Mouse (Mus musculus) liver, embryonic 14.5 days (tissue): ENCODE data around the gene Marveld1. TPM values are rescaled to one million over a fixed set of nuclear protein-coding genes. Genes with fewer than 3 reads are reported as not detected.

Experiments used
- ATAC-seq: fragments of 200-750 bp; cut with Nextera tagmentation; 2 replicates; pipeline ENCODE4 v1.8.0; 2017; ENCODE audit warnings: moderate number of reproducible peaks, mild to moderate bottlenecking, moderate library complexity; ENCODE audit not compliant: insufficient read depth
- DNase-seq, 3 experiments: peaks; one replicate each; pipeline ENCODE4 v3.0.0-alpha.2; 2012 to 2013; ENCODE audit warnings: low read depth in 3 of 3, low spot score in 3 of 3
- H3K27ac ChIP-seq: fragments of 300-500 bp; sonication (generic); 2 replicates; pipeline ENCODE4 v1.5.1; 2014; ENCODE audit warnings: moderate library complexity, mild to moderate bottlenecking, control low read depth, inconsistent platforms
- H3K27me3 ChIP-seq: fragments of 300-500 bp; sonication (generic); 2 replicates; pipeline ENCODE4 v1.6.1; 2014; ENCODE audit warnings: mild to moderate bottlenecking, low read length, moderate library complexity; ENCODE audit not compliant: control insufficient read depth, insufficient read depth
- H3K36me3 ChIP-seq: fragments of 300-500 bp; sonication (generic); replicated peaks from 2 replicates; pipeline ENCODE4 v1.6.1; 2014; ENCODE audit warnings: low read depth; ENCODE audit not compliant: control insufficient read depth, insufficient read depth
- H3K4me1 ChIP-seq, 2 experiments: fragments of 200-500 bp in 1 of 2; fragments of 300-500 bp in 1 of 2; sonication (generic) in 1 of 2; replicated peaks; 2 replicates each; pipeline ENCODE4 v1.6.1; 2012 to 2014; ENCODE audit warnings: antibody characterized with exemption in 1 of 2, inconsistent platforms in 1 of 2, low read length in 1 of 2; ENCODE audit not compliant: control insufficient read depth in 2 of 2, insufficient read depth in 2 of 2
- H3K4me2 ChIP-seq: fragments of 300-500 bp; sonication (generic); 2 replicates; pipeline ENCODE4 v1.6.1; 2014; ENCODE audit warnings: low read depth, mild to moderate bottlenecking, control low read depth, moderate library complexity
- H3K4me3 ChIP-seq, 2 experiments: fragments of 200-500 bp in 1 of 2; fragments of 300-500 bp in 1 of 2; sonication (generic) in 1 of 2; 2 replicates each; pipeline ENCODE4 v1.5.1; 2012 to 2014; ENCODE audit warnings: low read depth in 2 of 2, low read length in 2 of 2, mild to moderate bottlenecking in 2 of 2, control low read depth in 1 of 2, inconsistent platforms in 1 of 2, moderate library complexity in 1 of 2; ENCODE audit not compliant: insufficient read depth in 1 of 2
- H3K9ac ChIP-seq: fragments of 300-500 bp; sonication (generic); replicated peaks from 2 replicates; pipeline ENCODE4 v1.6.1; 2014; ENCODE audit warnings: mild to moderate bottlenecking, control low read depth, moderate library complexity
- H3K9me3 ChIP-seq: fragments of 300-500 bp; sonication (generic); 2 replicates; pipeline ENCODE4 v1.6.1; 2016; ENCODE audit warnings: low read length, mixed read lengths; ENCODE audit not compliant: control insufficient read depth
- CTCF ChIP-seq: IDR thresholded peaks from 2 replicates; pipeline ENCODE4 v1.5.1; 2016; ENCODE audit warnings: antibody characterized with exemption, low read depth, control low read depth
- EP300 ChIP-seq: IDR thresholded peaks from 2 replicates; pipeline ENCODE4 v1.6.1; 2016; ENCODE audit warnings: antibody characterized with exemption, low read depth
- WGBS: fragments of 180-500 bp; shearing (Covaris S2); extraction: QIAGEN DNeasy Blood & Tissue Kit; methylation state at CpG from one replicate; pipeline ENCODE4 v1.1.7; 2014; ENCODE audit not compliant: insufficient replicate concordance; 5-methylcytosine and 5-hydroxymethylcytosine counted together
- polyA plus RNA-seq, 2 experiments: library from polyadenylated mRNA; depleted of rRNA in 1 of 2; stranded (reverse) in 1 of 2; unstranded in 1 of 2; fragments of >200 nt; fragmentation: Nextera tagmentation in 1 of 2; extraction: Ambion mirVana in 1 of 2; gene quantifications; 2 replicates each; pipeline versions ENCODE4 v1.2.1 to v1.2.3; 2012 to 2014

Marveld1 gene
- polyA plus RNA-seq, 2 experiments, result 1.6 to 7.6 TPM

DNA sequence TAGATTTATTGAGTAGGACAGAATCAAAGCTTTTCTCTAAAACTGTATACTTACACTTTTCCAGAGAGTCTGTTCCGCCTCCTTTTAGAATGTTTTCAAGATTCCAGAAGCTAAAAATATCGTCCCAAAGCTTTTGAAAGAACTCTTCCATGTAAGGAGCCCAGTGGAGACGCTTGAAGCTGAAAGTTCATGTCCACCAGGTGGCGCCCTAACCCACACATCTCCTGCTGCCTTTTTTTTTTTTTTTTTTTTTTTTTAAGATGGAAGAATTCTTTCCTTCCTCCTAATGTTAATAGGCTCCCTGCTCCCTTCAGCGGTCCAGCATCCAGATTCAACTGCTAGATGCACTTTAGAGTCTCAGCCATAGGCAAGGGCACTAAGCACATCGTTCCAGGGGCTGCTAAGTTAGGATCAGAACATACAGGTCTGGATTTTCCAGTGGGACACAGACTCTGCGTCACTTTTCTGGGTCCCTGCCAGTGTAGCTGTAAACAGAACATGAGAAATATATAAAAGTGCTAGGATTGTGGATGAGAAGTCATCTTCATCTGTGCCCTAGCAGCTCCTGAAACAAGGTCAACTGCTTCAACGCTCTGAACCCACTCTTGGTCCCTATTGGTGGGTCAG lies 2.5 kb upstream of the Marveld1 start:
- no peak overlapping the region for H3K4me2 ChIP-seq
- ATAC-seq (no peak), DNase-seq (peak; percentile 54 to 58 (median 55))
- no peak overlapping the region for H3K9ac ChIP-seq
- no peaks in the 10 kb centered on the region for H3K9me3 ChIP-seq
- no peak overlapping the region for H3K4me3 ChIP-seq
- H3K36me3 ChIP-seq, result no peaks in the 10 kb centered on the region
- peaks cover 6 to 14% of the 10 kb centered on the region in 2 experiments for H3K4me1 ChIP-seq
- no peak for TF ChIP-seq EP300
- peak; percentile 78 for TF ChIP-seq CTCF
- WGBS, result 29% methylated on average over 8 of the region's 8 CpGs
- H3K27ac ChIP-seq, result no peak overlapping the region
- H3K27me3 ChIP-seq, result peaks cover 28% of the 10 kb centered on the region

- no peak overlapping the region for H3K27ac ChIP-seq
- H3K4me2 ChIP-seq, result no peak overlapping the region
- DNase-seq (no peak), ATAC-seq (no peak)
- H3K4me1 ChIP-seq, result peaks cover 7 to 15% of the 10 kb centered on the region in 2 experiments
- H3K36me3 ChIP-seq, result no peaks in the 10 kb centered on the region
- H3K9me3 ChIP-seq, result no peaks in the 10 kb centered on the region
- TF ChIP-seq CTCF, result no peak
- TF ChIP-seq EP300, result no peak
- H3K27me3 ChIP-seq, result peaks cover 28% of the 10 kb centered on the region
- no peak overlapping the region for H3K4me3 ChIP-seq
- no peak overlapping the region for H3K9ac ChIP-seq
- WGBS, result 53% methylated on average over 4 of the region's 4 CpGs
Measured at GRCm38 (mm10) chr19:42145210-42145609, 2.0 kb upstream of the Marveld1 start.

- no peak for TF ChIP-seq CTCF
- TF ChIP-seq EP300, result no peak
- H3K9ac ChIP-seq, result no peak overlapping the region
- no peak for DNase-seq
- H3K9me3 ChIP-seq, result no peaks in the 10 kb centered on the region
- H3K4me1 ChIP-seq, result peaks cover 7 to 15% of the 10 kb centered on the region in 2 experiments
- no peak for ATAC-seq
- H3K27me3 ChIP-seq, result peaks cover 28% of the 10 kb centered on the region
- no peak overlapping the region for H3K4me2 ChIP-seq
- H3K4me3 ChIP-seq, result no peak overlapping the region
- H3K36me3 ChIP-seq, result no peaks in the 10 kb centered on the region
- 67% methylated on average over 2 of the region's 2 CpGs for WGBS
- H3K27ac ChIP-seq, result no peak overlapping the region
Measured at GRCm38 (mm10) chr19:42145731-42146130, 1.5 kb upstream of the Marveld1 start.

DNA sequence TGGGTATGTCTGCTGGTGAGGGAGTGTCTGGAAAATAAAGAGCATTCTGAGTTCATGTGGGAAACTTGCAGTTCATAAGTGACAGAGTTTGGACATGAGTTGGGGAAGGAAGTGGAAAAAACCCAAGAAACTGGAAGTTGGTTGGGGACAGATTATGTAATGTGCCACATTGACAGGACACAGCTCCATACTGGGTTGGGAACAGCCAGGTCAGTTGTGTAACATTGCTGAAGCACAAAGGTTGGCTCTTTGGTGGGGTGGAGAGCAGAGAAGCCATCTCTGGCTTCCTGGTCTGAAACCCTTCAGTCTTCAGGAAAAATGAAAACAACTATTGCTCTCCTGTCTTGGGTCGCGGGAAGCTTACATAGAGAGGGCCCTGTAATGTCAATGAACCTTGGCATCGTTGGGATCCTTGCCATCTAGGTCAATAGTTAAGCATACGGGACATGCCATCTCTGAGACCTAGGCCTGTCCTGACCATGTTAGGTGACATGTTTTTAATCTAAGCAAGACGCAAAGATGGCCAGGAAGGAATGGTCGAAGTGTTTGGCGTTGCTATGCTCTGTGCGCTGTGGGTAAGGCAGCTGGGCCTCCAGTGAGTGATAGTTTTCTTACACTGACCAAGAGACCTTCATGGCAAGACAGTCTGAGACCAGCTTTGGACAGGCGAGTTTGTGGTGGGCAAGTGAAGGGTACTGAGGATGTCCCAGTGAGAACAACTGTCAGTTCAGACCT lies 757 bp upstream of the Marveld1 start:
- H3K9ac ChIP-seq, result no peak overlapping the region
- no peak overlapping the region; the same call in 1 of the 2 replicates for H3K4me2 ChIP-seq
- H3K4me1 ChIP-seq, result peaks cover 7 to 15% of the 10 kb centered on the region in 2 experiments
- peak overlapping the region; percentile 29; the same call in 1 of the 2 replicates for H3K27ac ChIP-seq
- peaks cover 28% of the 10 kb centered on the region for H3K27me3 ChIP-seq
- no peak overlapping the region for H3K4me3 ChIP-seq
- no peak for DNase-seq
- no peaks in the 10 kb centered on the region for H3K9me3 ChIP-seq
- H3K36me3 ChIP-seq, result no peaks in the 10 kb centered on the region
- WGBS, result 77% methylated on average over 9 of the region's 9 CpGs
- TF ChIP-seq EP300, result no peak
- no peak for TF ChIP-seq CTCF
- ATAC-seq, result no peak
